Mouse (Mus musculus) ES-E14 (cell line): Measurements from ENCODE around the gene Sult1e1.

Experiments
- CHD2 ChIP-seq: IDR thresholded peaks from 2 replicates; pipeline ENCODE4 v1.6.1; 2014; ENCODE audit warnings: mild to moderate bottlenecking, low read depth, low read length, inconsistent platforms
- HCFC1 ChIP-seq: IDR thresholded peaks from 2 replicates; pipeline ENCODE4 v1.6.1; 2012; ENCODE audit warnings: low read length, inconsistent platforms, borderline replicate concordance; ENCODE audit not compliant: insufficient read depth
- ZNF384 ChIP-seq: IDR thresholded peaks from 2 replicates; pipeline ENCODE4 v1.6.1; 2012; ENCODE audit warnings: low read depth, low read length, inconsistent platforms

DNA sequence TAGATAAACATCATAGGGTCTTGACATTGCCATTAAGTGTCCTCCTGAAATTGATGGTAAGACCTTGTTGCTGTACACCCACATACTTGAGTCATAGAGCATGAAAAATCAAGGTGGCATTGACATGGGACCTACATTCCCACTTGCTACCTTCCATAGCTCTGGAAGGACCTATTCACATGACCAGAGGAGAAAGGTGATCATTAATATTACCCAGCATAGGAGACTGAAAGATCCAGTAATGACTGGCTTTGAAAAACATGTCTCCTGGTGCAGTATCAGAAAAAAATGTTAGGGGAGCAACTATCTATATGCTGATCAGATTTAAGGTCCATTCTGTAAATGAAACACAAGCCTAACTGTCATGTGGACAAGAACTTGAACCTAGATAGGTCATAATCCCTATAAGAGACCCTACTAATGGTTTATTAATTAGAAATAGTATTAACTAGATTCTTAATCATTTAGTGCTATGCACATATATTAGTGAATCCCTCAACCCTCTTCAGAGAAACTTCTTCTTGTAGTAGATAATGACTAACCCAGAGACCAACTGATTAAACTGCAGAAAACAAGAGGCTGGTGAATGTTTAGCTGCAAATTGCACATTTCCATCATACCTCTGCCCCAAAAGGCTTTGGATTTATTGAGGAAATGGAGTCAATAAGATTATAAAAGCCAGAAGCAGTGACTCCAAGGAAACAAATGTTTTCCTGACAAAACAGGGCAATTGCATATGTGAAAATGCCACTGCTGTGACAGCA is 23.2 kb upstream of the Sult1e1 start:
- no peak for TF ChIP-seq CHD2
- no peak for TF ChIP-seq HCFC1
- no peak for TF ChIP-seq ZNF384
